Mouse (Mus musculus) cerebellum, adult 2 months (tissue): ENCODE measurements at regions not wholly inside any gene's neighbourhood (a gene's known extent, or its start where the extent isn't known, plus 50 kb on each side); places are given as distances from the start of the nearest gene placed in this dataset.

ENCODE experiments used
- CTCF ChIP-seq: fragments of 200-500 bp; IDR thresholded peaks from 2 replicates; pipeline ENCODE4 v1.5.1; 2011; ENCODE audit warnings: low read depth, mild to moderate bottlenecking, control low read depth, low read length, moderate library complexity, borderline replicate concordance; ENCODE audit not compliant: insufficient read depth
- POLR2A ChIP-seq: fragments of 200-500 bp; IDR thresholded peaks from 2 replicates; pipeline ENCODE4 v1.6.1; 2011; ENCODE audit warnings: low read length, control low read depth, borderline replicate concordance; ENCODE audit not compliant: insufficient read depth

- TF ChIP-seq POLR2A (no peak), CTCF (no peak)
Measured at GRCm38 (mm10) chr14:71473907-71474306, 874.3 kb upstream of the Fam160b2 start.
